Mouse (Mus musculus): ENCODE results near the gene Arpp19. TPM values are rescaled to one million over a fixed set of nuclear protein-coding genes. Genes with fewer than 3 reads are reported as not detected.

Arpp19 gene
- polyA plus RNA-seq, 1 experiment from 2014 or later: 302 TPM

GRCm38 (mm10) chr9:75047079-75047478 lies 9.7 kb downstream of the Arpp19 start:
- no peaks in the 10 kb centered on the region for H3K36me3 ChIP-seq (ENCODE audit: control insufficient read depth, insufficient read depth, low read length)
- no peak overlapping the region for H3K9ac ChIP-seq (ENCODE audit: low read length)
- no peak overlapping the region for H3K27ac ChIP-seq (ENCODE audit: low read depth, low read length)
- H3K4me3 ChIP-seq (ENCODE audit: low read depth, low read length): no peak overlapping the region
- ATAC-seq (ENCODE audit: insufficient read depth, low FRiP score, low TSS enrichment) (no peak), DNase-seq (ENCODE audit: low spot score) (no peak)
- H3K4me2 ChIP-seq (ENCODE audit: low read depth): no peak overlapping the region
- H3K27me3 ChIP-seq (ENCODE audit: control insufficient read depth, insufficient read depth, low read length): no peaks in the 10 kb centered on the region
- no peaks in the 10 kb centered on the region for H3K4me1 ChIP-seq (ENCODE audit: control insufficient read depth, insufficient read depth, low read length)
- H3K9me3 ChIP-seq (ENCODE audit: control insufficient read depth, low read length): no peaks in the 10 kb centered on the region

- no peak for ATAC-seq (ENCODE audit: insufficient read depth, low FRiP score, low TSS enrichment)
- Histone ChIP-seq H3K9ac (ENCODE audit: low read length) (no peak overlapping the region), H3K9me3 (ENCODE audit: control insufficient read depth, low read length) (no peaks in the 10 kb centered on the region), H3K4me2 (ENCODE audit: low read depth) (no peak overlapping the region), H3K4me3 (ENCODE audit: low read depth, low read length) (no peak overlapping the region), H3K4me1 (ENCODE audit: control insufficient read depth, insufficient read depth, low read length) (no peaks in the 10 kb centered on the region), H3K27ac (ENCODE audit: low read depth, low read length) (no peak overlapping the region), H3K27me3 (ENCODE audit: control insufficient read depth, insufficient read depth, low read length) (no peaks in the 10 kb centered on the region), H3K36me3 (ENCODE audit: control insufficient read depth, insufficient read depth, low read length) (no peaks in the 10 kb centered on the region)
- 86% methylated on average over 3 of the region's 3 CpGs for WGBS
- no peak for DNase-seq (ENCODE audit: low spot score)
Measured at GRCm38 (mm10) chr9:75049100-75049499, 11.7 kb downstream of the Arpp19 start.

- ATAC-seq (ENCODE audit: insufficient read depth, low FRiP score, low TSS enrichment): no peak
- no peaks in the 10 kb centered on the region for H3K4me1 ChIP-seq (ENCODE audit: control insufficient read depth, insufficient read depth, low read length)
- no peak overlapping the region for H3K27ac ChIP-seq (ENCODE audit: low read depth, low read length)
- no peaks in the 10 kb centered on the region for H3K27me3 ChIP-seq (ENCODE audit: control insufficient read depth, insufficient read depth, low read length)
- no peaks in the 10 kb centered on the region for H3K36me3 ChIP-seq (ENCODE audit: control insufficient read depth, insufficient read depth, low read length)
- H3K9me3 ChIP-seq (ENCODE audit: control insufficient read depth, low read length): no peaks in the 10 kb centered on the region
- no peak overlapping the region for H3K4me3 ChIP-seq (ENCODE audit: low read depth, low read length)
- no peak overlapping the region for H3K9ac ChIP-seq (ENCODE audit: low read length)
- 40% methylated on average over 3 of the region's 3 CpGs for WGBS
- DNase-seq (ENCODE audit: low spot score): peak; percentile 56
- no peak overlapping the region for H3K4me2 ChIP-seq (ENCODE audit: low read depth)
Measured at GRCm38 (mm10) chr9:75050003-75050402, 12.6 kb downstream of the Arpp19 start.

- ATAC-seq (ENCODE audit: insufficient read depth, low FRiP score, low TSS enrichment) (no peak), DNase-seq (ENCODE audit: low spot score) (no peak)
- no peak overlapping the region for H3K4me3 ChIP-seq (ENCODE audit: low read depth, low read length)
- no peaks in the 10 kb centered on the region for H3K27me3 ChIP-seq (ENCODE audit: control insufficient read depth, insufficient read depth, low read length)
- H3K9ac ChIP-seq (ENCODE audit: low read length): no peak overlapping the region
- no peak overlapping the region for H3K4me2 ChIP-seq (ENCODE audit: low read depth)
- H3K4me1 ChIP-seq (ENCODE audit: control insufficient read depth, insufficient read depth, low read length): no peaks in the 10 kb centered on the region
- H3K27ac ChIP-seq (ENCODE audit: low read depth, low read length): no peak overlapping the region
- no peaks in the 10 kb centered on the region for H3K9me3 ChIP-seq (ENCODE audit: control insufficient read depth, low read length)
- 93% methylated on average over 4 of the region's 4 CpGs for WGBS
- no peaks in the 10 kb centered on the region for H3K36me3 ChIP-seq (ENCODE audit: control insufficient read depth, insufficient read depth, low read length)
Measured at GRCm38 (mm10) chr9:75051841-75052240, 14.4 kb downstream of the Arpp19 start.

- DNase-seq (ENCODE audit: low spot score) (no peak), ATAC-seq (ENCODE audit: insufficient read depth, low FRiP score, low TSS enrichment) (no peak)
- Histone ChIP-seq H3K9ac (ENCODE audit: low read length) (no peak overlapping the region), H3K4me2 (ENCODE audit: low read depth) (no peak overlapping the region), H3K27me3 (ENCODE audit: control insufficient read depth, insufficient read depth, low read length) (no peaks in the 10 kb centered on the region), H3K4me3 (ENCODE audit: low read depth, low read length) (no peak overlapping the region), H3K27ac (ENCODE audit: low read depth, low read length) (no peak overlapping the region), H3K36me3 (ENCODE audit: control insufficient read depth, insufficient read depth, low read length) (0 out of 2 replicates have a peak, but pooled peaks cover 2% of the 10 kb centered on the region), H3K4me1 (ENCODE audit: control insufficient read depth, insufficient read depth, low read length) (no peaks in the 10 kb centered on the region), H3K9me3 (ENCODE audit: control insufficient read depth, low read length) (no peaks in the 10 kb centered on the region)
- WGBS: 95% methylated on average over 5 of the region's 5 CpGs
Measured at GRCm38 (mm10) chr9:75055046-75055445, 17.6 kb downstream of the Arpp19 start.

- ATAC-seq (ENCODE audit: insufficient read depth, low FRiP score, low TSS enrichment) (no peak), DNase-seq (ENCODE audit: low spot score) (no peak)
- no peaks in the 10 kb centered on the region for H3K36me3 ChIP-seq (ENCODE audit: control insufficient read depth, insufficient read depth, low read length)
- no peak overlapping the region for H3K9ac ChIP-seq (ENCODE audit: low read length)
- no peak overlapping the region for H3K4me3 ChIP-seq (ENCODE audit: low read depth, low read length)
- no peaks in the 10 kb centered on the region for H3K9me3 ChIP-seq (ENCODE audit: control insufficient read depth, low read length)
- no peak overlapping the region for H3K4me2 ChIP-seq (ENCODE audit: low read depth)
- WGBS: 81% methylated on average over 9 of the region's 9 CpGs
- H3K27ac ChIP-seq (ENCODE audit: low read depth, low read length): no peak overlapping the region
- no peaks in the 10 kb centered on the region for H3K4me1 ChIP-seq (ENCODE audit: control insufficient read depth, insufficient read depth, low read length)
- H3K27me3 ChIP-seq (ENCODE audit: control insufficient read depth, insufficient read depth, low read length): no peaks in the 10 kb centered on the region
Measured at GRCm38 (mm10) chr9:75064678-75065331, 27.4 kb downstream of the Arpp19 start.

GRCm38 (mm10) chr9:75070457-75071028 lies 33.1 kb downstream of the Arpp19 start, which contains the start of gene Myo5a:
TSS of gene Myo5a (plus strand) at chr9:75071015.
- ATAC-seq (ENCODE audit: insufficient read depth, low FRiP score, low TSS enrichment) (peak; percentile 18; the same call in 1 of the 2 replicates), DNase-seq (ENCODE audit: low spot score) (peak; percentile 13)
- no peaks in the 10 kb centered on the region for H3K36me3 ChIP-seq (ENCODE audit: control insufficient read depth, insufficient read depth, low read length)
- 20% methylated on average over 23 of the region's 23 CpGs for WGBS
- no peaks in the 10 kb centered on the region for H3K27me3 ChIP-seq (ENCODE audit: control insufficient read depth, insufficient read depth, low read length)
- no peaks in the 10 kb centered on the region for H3K9me3 ChIP-seq (ENCODE audit: control insufficient read depth, low read length)
- peak within 1 kb of the TSS; percentile 86 for H3K4me3 ChIP-seq (ENCODE audit: low read depth, low read length)
- H3K9ac ChIP-seq (ENCODE audit: low read length): peak within 1 kb of the TSS; percentile 96
- peak within 1 kb of the TSS; percentile 74 for H3K4me2 ChIP-seq (ENCODE audit: low read depth)
- no peaks in the 10 kb centered on the region for H3K4me1 ChIP-seq (ENCODE audit: control insufficient read depth, insufficient read depth, low read length)
- peak within 1 kb of the TSS; percentile 96 for H3K27ac ChIP-seq (ENCODE audit: low read depth, low read length)

- ATAC-seq (ENCODE audit: insufficient read depth, low FRiP score, low TSS enrichment): peak; percentile 95
- Histone ChIP-seq H3K4me1 (ENCODE audit: control insufficient read depth, insufficient read depth, low read length) (no peaks in the 10 kb centered on the region), H3K27me3 (ENCODE audit: control insufficient read depth, insufficient read depth, low read length) (no peaks in the 10 kb centered on the region), H3K36me3 (ENCODE audit: control insufficient read depth, insufficient read depth, low read length) (no peaks in the 10 kb centered on the region), H3K9me3 (ENCODE audit: control insufficient read depth, low read length) (no peaks in the 10 kb centered on the region), H3K27ac (ENCODE audit: low read depth, low read length) (peak overlapping the region; percentile 96), H3K4me3 (ENCODE audit: low read depth, low read length) (peak overlapping the region; percentile 86), H3K4me2 (ENCODE audit: low read depth) (peak overlapping the region; percentile 74), H3K9ac (ENCODE audit: low read length) (peak overlapping the region; percentile 96)
- DNase-seq (ENCODE audit: low spot score): peak; percentile 89
- 0% methylated on average over 44 of the region's 92 CpGs for WGBS
Measured at GRCm38 (mm10) chr9:75071029-75071705, 33.8 kb downstream of the Arpp19 start.
